Mouse (Mus musculus) CH12.LX (cell line): ENCODE measurements around the gene Ubxn10. TPM values are rescaled to one million over a fixed set of nuclear protein-coding genes. Genes with fewer than 3 reads are reported as not detected.

Source experiments
- DNase-seq: peaks from one replicate; pipeline ENCODE4 v3.0.0-alpha.2; 2013; ENCODE audit errors: extremely low read depth
- H3K27ac ChIP-seq: 2 replicates; pipeline ENCODE4 v1.5.1; 2012; ENCODE audit warnings: low read depth, mild to moderate bottlenecking, control low read depth, moderate library complexity; ENCODE audit not compliant: insufficient read depth
- H3K27me3 ChIP-seq: replicated peaks from 2 replicates; pipeline ENCODE3; 2012; ENCODE audit warnings: inconsistent platforms
- H3K36me3 ChIP-seq, 2 experiments: replicated peaks in 1 of 2; 2 replicates each; pipeline versions ENCODE3 to v1.6.1; 2012; ENCODE audit warnings: inconsistent platforms in 1 of 2, low read length in 1 of 2, mild to moderate bottlenecking in 1 of 2, mixed read lengths in 1 of 2, moderate library complexity in 1 of 2; ENCODE audit not compliant: control insufficient read depth in 1 of 2, insufficient read depth in 1 of 2
- H3K4me1 ChIP-seq, 2 experiments: 2 replicates each; pipeline ENCODE4 v1.6.1; 2012; ENCODE audit warnings: inconsistent platforms in 1 of 2, moderate library complexity in 1 of 2; ENCODE audit not compliant: insufficient read depth in 2 of 2, control insufficient read depth in 1 of 2
- H3K4me2 ChIP-seq: 2 replicates; pipeline ENCODE4 v1.6.1; 2012; ENCODE audit warnings: low read depth, mild to moderate bottlenecking, control low read depth; ENCODE audit not compliant: poor library complexity, insufficient read depth, severe bottlenecking
- H3K4me3 ChIP-seq, 3 experiments: fragments of 150-350 bp in 1 of 3; sonication (generic) in 1 of 3; replicated peaks in 1 of 3; 2 replicates each; pipeline versions ENCODE3 to v1.5.1; 2011 to 2012; ENCODE audit warnings: low read depth in 2 of 3, low read length in 2 of 3, mild to moderate bottlenecking in 2 of 3, moderate library complexity in 2 of 3, control low read depth in 1 of 3, improper control_type of control experiment in 1 of 3, inconsistent platforms in 1 of 3, mixed read lengths in 1 of 3; ENCODE audit not compliant: poor library complexity in 1 of 3
- H3K79me2 ChIP-seq: replicated peaks from 2 replicates; pipeline ENCODE4 v1.6.1; 2012; ENCODE audit warnings: mild to moderate bottlenecking, moderate library complexity; ENCODE audit not compliant: control insufficient read depth, poor library complexity, insufficient read depth, severe bottlenecking; ENCODE audit errors: extremely low read depth
- H3K9ac ChIP-seq: 2 replicates; pipeline ENCODE4 v1.6.1; 2012; ENCODE audit warnings: low read depth, mild to moderate bottlenecking, control low read depth, moderate library complexity; ENCODE audit not compliant: insufficient read depth
- H3K9me3 ChIP-seq: replicated peaks from 2 replicates; pipeline ENCODE3; 2012; ENCODE audit warnings: low read length, inconsistent platforms, mixed read lengths
- BHLHE40 ChIP-seq: IDR thresholded peaks from 2 replicates; pipeline ENCODE4 v1.6.1; 2011; ENCODE audit warnings: mild to moderate bottlenecking, low read depth, low read length, improper control_type of control experiment
- CHD1 ChIP-seq: IDR thresholded peaks from 2 replicates; pipeline ENCODE4 v1.6.1; 2012; ENCODE audit warnings: low read depth, low read length, improper control_type of control experiment, inconsistent platforms
- CHD2 ChIP-seq: IDR thresholded peaks from 2 replicates; pipeline ENCODE4 v1.6.1; 2011; ENCODE audit warnings: low read length, improper control_type of control experiment
- E2F4 ChIP-seq: IDR thresholded peaks from 2 replicates; pipeline ENCODE4 v1.6.1; 2011; ENCODE audit warnings: low read depth, low read length, improper control_type of control experiment; ENCODE audit not compliant: insufficient replicate concordance
- ELF1 ChIP-seq: IDR thresholded peaks from 2 replicates; pipeline ENCODE4 v1.6.1; 2014; ENCODE audit warnings: low read depth, mild to moderate bottlenecking, inconsistent platforms, low read length, improper control_type of control experiment
- ETS1 ChIP-seq: conservative IDR thresholded peaks from 2 replicates; pipeline ENCODE4 v1.6.1; 2012; ENCODE audit warnings: low read depth, mild to moderate bottlenecking, inconsistent platforms, low read length, improper control_type of control experiment, moderate library complexity
- HCFC1 ChIP-seq: IDR thresholded peaks from 2 replicates; pipeline ENCODE4 v1.6.1; 2012; ENCODE audit warnings: low read depth, mild to moderate bottlenecking, inconsistent platforms, low read length, improper control_type of control experiment
- IRF4 ChIP-seq: IDR thresholded peaks from 2 replicates; pipeline ENCODE4 v1.6.1; 2014; ENCODE audit warnings: low read depth, mild to moderate bottlenecking, inconsistent platforms, low read length, improper control_type of control experiment
- JUN ChIP-seq: IDR thresholded peaks from 2 replicates; pipeline ENCODE4 v1.6.1; 2011; ENCODE audit warnings: low read depth, mild to moderate bottlenecking, low read length, improper control_type of control experiment, moderate library complexity; ENCODE audit not compliant: insufficient read depth
- JUND ChIP-seq: conservative IDR thresholded peaks from 2 replicates; pipeline ENCODE4 v1.6.1; 2011; ENCODE audit warnings: low read depth, low read length, improper control_type of control experiment
- KAT2A ChIP-seq: IDR thresholded peaks from 2 replicates; pipeline ENCODE4 v1.6.1; 2012; ENCODE audit warnings: low read length, improper control_type of control experiment, inconsistent platforms; ENCODE audit not compliant: insufficient replicate concordance
- MAX ChIP-seq: IDR thresholded peaks from 2 replicates; pipeline ENCODE4 v1.6.1; 2011; ENCODE audit warnings: low read length, improper control_type of control experiment
- MEF2A ChIP-seq: IDR thresholded peaks from 2 replicates; pipeline ENCODE4 v1.6.1; 2014; ENCODE audit warnings: low read depth, mild to moderate bottlenecking, inconsistent platforms, low read length, improper control_type of control experiment, borderline replicate concordance
- NRF1 ChIP-seq: IDR thresholded peaks from 2 replicates; pipeline ENCODE4 v1.6.1; 2014; ENCODE audit warnings: low read depth, mild to moderate bottlenecking, inconsistent platforms, low read length, improper control_type of control experiment, moderate library complexity
- POLR2A ChIP-seq: IDR thresholded peaks from 2 replicates; pipeline ENCODE4 v1.6.1; 2011; ENCODE audit warnings: low read depth, mild to moderate bottlenecking, improper control_type of control experiment, low read length
- POLR2AphosphoS2 ChIP-seq: IDR thresholded peaks from 2 replicates; pipeline ENCODE4 v1.6.1; 2011; ENCODE audit warnings: low read depth, low read length, improper control_type of control experiment
- RCOR1 ChIP-seq: conservative IDR thresholded peaks from 2 replicates; pipeline ENCODE4 v1.6.1; 2012; ENCODE audit warnings: low read depth, mild to moderate bottlenecking, inconsistent platforms, low read length, improper control_type of control experiment
- SMC3 ChIP-seq: IDR thresholded peaks from 2 replicates; pipeline ENCODE4 v1.6.1; 2011; ENCODE audit warnings: low read depth, low read length, improper control_type of control experiment
- TBP ChIP-seq: conservative IDR thresholded peaks from 2 replicates; pipeline ENCODE4 v1.6.1; 2011; ENCODE audit warnings: low read depth, low read length, improper control_type of control experiment
- TCF12 ChIP-seq: IDR thresholded peaks from 2 replicates; pipeline ENCODE4 v1.6.1; 2014; ENCODE audit warnings: low read depth, mild to moderate bottlenecking, inconsistent platforms, low read length, improper control_type of control experiment
- UBTF ChIP-seq: IDR thresholded peaks from 2 replicates; pipeline ENCODE4 v1.6.1; 2012; ENCODE audit warnings: low read depth, mild to moderate bottlenecking, inconsistent platforms, low read length, improper control_type of control experiment, moderate library complexity
- USF2 ChIP-seq: conservative IDR thresholded peaks from 2 replicates; pipeline ENCODE4 v1.6.1; 2011; ENCODE audit warnings: low read depth, low read length, improper control_type of control experiment
- ZMIZ1 ChIP-seq: IDR thresholded peaks from 2 replicates; pipeline ENCODE4 v1.6.1; 2012; ENCODE audit warnings: low read depth, mild to moderate bottlenecking, inconsistent platforms, low read length, improper control_type of control experiment
- ZNF384 ChIP-seq: IDR thresholded peaks from 2 replicates; pipeline ENCODE4 v1.6.1; 2012; ENCODE audit warnings: low read depth, low read length, improper control_type of control experiment, inconsistent platforms
- dilution Hi-C: fragments of 300-500 bp; cut with MboI; formaldehyde crosslinking; loops from 2 replicates; pipeline ENCODE4 v1.14.3; 2020; ENCODE audit warnings: low sequenced_read_pairs; ENCODE audit not compliant: extremely low pct_unique_long_range_greater_than_20kb, extremely low pct_ligation_motif_present
- in situ Hi-C: fragments of 300-500 bp; cut with MboI; formaldehyde crosslinking; loops from 3 replicates; pipeline ENCODE4 v1.14.3; 2019; ENCODE audit warnings: low sequenced_read_pairs, low pct_ligation_motif_present, low pct_unique_long_range_greater_than_20kb, mixed read lengths
- polyA plus RNA-seq: library from polyadenylated mRNA; unstranded; fragments of >175 nt; gene quantifications from 2 replicates; pipeline ENCODE4 v1.2.1, GENCODE M21; 2012; ENCODE audit warnings: low read depth; ENCODE audit not compliant: insufficient read length
- total RNA-seq, 2 experiments: library from RNA; depleted of rRNA; stranded (reverse); fragments of 300-350 nt in 1 of 2; fragments of >200 nt in 1 of 2; gene quantifications; 2 replicates each; pipeline ENCODE4 v1.2.3; 2012 to 2014

The Ubxn10 gene
- total and polyA plus RNA-seq, 3 experiments = not detected

GRCm38 (mm10) chr4:138716697-138717096, 20.3 kb downstream of the Ubxn10 start:
- Histone ChIP-seq H3K36me3 (no peaks in the 10 kb centered on the region), H3K79me2 (no peaks in the 10 kb centered on the region), H3K4me2 (no peak overlapping the region), H3K9ac (no peak overlapping the region), H3K27ac (no peak overlapping the region), H3K4me3 (no peak overlapping the region), H3K9me3 (no peaks in the 10 kb centered on the region), H3K27me3 (peaks cover 73% of the 10 kb centered on the region), H3K4me1 (no peaks in the 10 kb centered on the region)
- DNase-seq = no peak
- dilution Hi-C loops = no loop called here
- in situ Hi-C loops = no loop called here
- TF ChIP-seq ELF1 (no peak), RCOR1 (no peak), TBP (no peak), ZMIZ1 (no peak), POLR2A (no peak), NRF1 (no peak), SMC3 (no peak), IRF4 (no peak), MAX (no peak), USF2 (no peak), TCF12 (no peak), MEF2A (no peak)

GRCm38 (mm10) chr4:138714186-138714585, 22.8 kb downstream of the Ubxn10 start:
- no peaks in the 10 kb centered on the region for H3K9me3 ChIP-seq
- no peak for DNase-seq
- H3K79me2 ChIP-seq = no peaks in the 10 kb centered on the region
- dilution Hi-C loops (no loop called here), in situ Hi-C loops (no loop called here)
- peaks cover 68% of the 10 kb centered on the region for H3K27me3 ChIP-seq
- no peaks in the 10 kb centered on the region for H3K4me1 ChIP-seq
- H3K36me3 ChIP-seq = no peaks in the 10 kb centered on the region
- no peak overlapping the region for H3K4me3 ChIP-seq
- TF ChIP-seq ETS1 = no peak
- no peak for TF ChIP-seq POLR2AphosphoS2
- no peak for TF ChIP-seq JUN
- TF ChIP-seq TCF12 = no peak
- H3K4me2 ChIP-seq = no peak overlapping the region
- H3K9ac ChIP-seq = no peak overlapping the region
- no peak overlapping the region for H3K27ac ChIP-seq

GRCm38 (mm10) chr4:138712621-138713020, 24.3 kb downstream of the Ubxn10 start:
- no peak overlapping the region for H3K4me2 ChIP-seq
- no peak for DNase-seq
- no peaks in the 10 kb centered on the region for H3K36me3 ChIP-seq
- no peaks in the 10 kb centered on the region for H3K79me2 ChIP-seq
- no peaks in the 10 kb centered on the region for H3K9me3 ChIP-seq
- no peaks in the 10 kb centered on the region for H3K4me1 ChIP-seq
- no peak overlapping the region for H3K4me3 ChIP-seq
- H3K27me3 ChIP-seq = peaks cover 67% of the 10 kb centered on the region
- no peak for TF ChIP-seq CHD2
- TF ChIP-seq BHLHE40 = no peak
- TF ChIP-seq TBP = no peak
- TF ChIP-seq UBTF = no peak
- TF ChIP-seq USF2 = no peak
- no peak for TF ChIP-seq RCOR1
- no peak for TF ChIP-seq E2F4
- no peak for TF ChIP-seq CHD1
- no peak for TF ChIP-seq ZNF384
- TF ChIP-seq ETS1 = no peak
- no peak for TF ChIP-seq HCFC1
- no peak for TF ChIP-seq JUND
- no peak for TF ChIP-seq KAT2A
- in situ Hi-C loops = no loop called here
- dilution Hi-C loops = no loop called here
- no peak overlapping the region for H3K9ac ChIP-seq
- H3K27ac ChIP-seq = no peak overlapping the region
